Mouse (Mus musculus): ENCODE measurements around the gene 4930535I16Rik. TPM values are rescaled to one million over a fixed set of nuclear protein-coding genes. Genes with fewer than 3 reads are reported as not detected.

Gene 4930535I16Rik
- polyA plus RNA-seq, 1 experiment = not detected

DNA sequence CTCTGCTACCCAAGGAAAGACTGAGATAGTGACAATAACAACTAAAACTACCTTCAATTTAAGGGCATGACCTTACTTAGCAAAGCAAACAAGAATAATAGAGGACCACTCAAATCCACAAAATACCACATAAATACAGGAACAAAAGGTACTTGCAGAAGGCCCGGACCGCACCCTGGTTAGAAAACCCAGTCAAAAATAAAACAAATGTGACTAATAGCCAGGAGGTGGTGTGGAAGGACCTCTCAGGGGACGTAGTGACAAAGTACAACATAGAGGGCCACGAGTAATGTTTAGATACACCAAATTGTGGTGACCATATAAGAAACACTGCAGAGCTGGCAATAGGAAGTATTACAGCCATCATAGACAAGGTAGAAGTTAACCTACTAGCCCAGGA is 23.5 kb downstream of the 4930535I16Rik start:
- WGBS = 85% methylated on average over 4 of the region's 4 CpGs
- no peak overlapping the region for H3K4me3 ChIP-seq (ENCODE audit: extremely low read depth, insufficient read depth, insufficient read length)
- TF ChIP-seq POLR2A (IDR thresholded peaks at IDR 0.05; ENCODE audit: low read depth, low read length) (no peak), CTCF (IDR thresholded peaks at IDR 0.05; ENCODE audit: extremely low read depth, insufficient read depth, insufficient read length, insufficient replicate concordance) (no peak)
- H3K27ac ChIP-seq (ENCODE audit: insufficient read depth, low read length) = no peak overlapping the region
- H3K36me3 ChIP-seq (ENCODE audit: control insufficient read depth, insufficient read depth, low read length) = no peaks in the 10 kb centered on the region
- no peak for DNase-seq (ENCODE audit: low read depth in 1 of 2, low spot score in 2 of 2)
- H3K4me1 ChIP-seq (ENCODE audit: control insufficient read depth, insufficient read depth, insufficient read length) = no peaks in the 10 kb centered on the region
- H3K27me3 ChIP-seq (ENCODE audit: control insufficient read depth, insufficient read depth, low read length) = peaks cover 2% of the 10 kb centered on the region; the same call in 1 of the 2 replicates

DNA sequence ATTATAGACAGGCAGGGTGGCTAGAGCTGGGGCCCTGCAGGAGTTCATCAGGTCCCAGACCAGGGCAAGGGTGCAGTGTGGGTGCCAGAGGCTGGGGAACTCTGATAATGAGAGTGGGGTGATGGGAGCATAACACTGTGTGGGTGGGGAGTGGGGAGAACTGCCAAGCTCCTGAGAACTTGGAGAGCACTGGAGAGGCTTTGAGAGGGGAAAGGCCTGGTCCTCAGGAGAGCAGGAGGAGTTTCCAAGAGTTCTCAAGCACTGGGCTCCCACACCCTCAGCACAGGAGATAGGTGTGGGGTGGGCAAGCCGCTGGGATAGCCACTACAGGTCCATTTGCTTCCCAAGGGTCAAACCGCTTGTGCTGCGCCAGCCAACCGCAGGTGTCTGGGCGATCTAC is 24.1 kb downstream of the 4930535I16Rik start:
- Histone ChIP-seq H3K27ac (ENCODE audit: insufficient read depth, low read length) (no peak overlapping the region), H3K4me1 (ENCODE audit: control insufficient read depth, insufficient read depth, insufficient read length) (no peaks in the 10 kb centered on the region), H3K27me3 (ENCODE audit: control insufficient read depth, insufficient read depth, low read length) (peaks cover 2% of the 10 kb centered on the region; the same call in 1 of the 2 replicates), H3K4me3 (ENCODE audit: extremely low read depth, insufficient read depth, insufficient read length) (no peak overlapping the region), H3K36me3 (ENCODE audit: control insufficient read depth, insufficient read depth, low read length) (no peaks in the 10 kb centered on the region)
- TF ChIP-seq CTCF (IDR thresholded peaks at IDR 0.05; ENCODE audit: extremely low read depth, insufficient read depth, insufficient read length, insufficient replicate concordance) (no peak), POLR2A (IDR thresholded peaks at IDR 0.05; ENCODE audit: low read depth, low read length) (no peak)
- no peak for DNase-seq (ENCODE audit: low read depth in 1 of 2, low spot score in 2 of 2)
- 88% methylated on average over 5 of the region's 5 CpGs for whole genome bisulfite sequencing

Other genes starting within 250 kb of the 4930535I16Rik start
- gene Macf1, start 233.7 kb downstream of the 4930535I16Rik start, polyA plus RNA-seq (2012; rRNA removed) = 131 and 142 TPM in 2 replicates
- gene Ndufs5, start 199.8 kb downstream of the 4930535I16Rik start, polyA plus RNA-seq (2012; rRNA removed) = 10.4 and 20.3 TPM in 2 replicates
- gene Akirin1, start 167.7 kb downstream of the 4930535I16Rik start, polyA plus RNA-seq (2012; rRNA removed) = 21.7 and 29.6 TPM in 2 replicates
- gene Rhbdl2, start 130.1 kb downstream of the 4930535I16Rik start, polyA plus RNA-seq (2012; rRNA removed) = 0.18 and 0.53 TPM in 2 replicates
- not detected in 2 replicates for gene 4933427I04Rik, start 58.3 kb downstream of the 4930535I16Rik start, polyA plus RNA-seq (2012; rRNA removed)
- gene Mycbp, start 13.2 kb downstream of the 4930535I16Rik start, polyA plus RNA-seq (2012; rRNA removed) = 3.8 and 4.5 TPM in 2 replicates
- gene Rragc, start 576 bp downstream of the 4930535I16Rik start, polyA plus RNA-seq (2012; rRNA removed) = 24.9 and 26.5 TPM in 2 replicates